Mouse (Mus musculus): ENCODE results near the gene Krtap6-2. TPM values are rescaled to one million over a fixed set of nuclear protein-coding genes. Genes with fewer than 3 reads are reported as not detected.

The Krtap6-2 gene
- polyA plus RNA-seq (2012; rRNA removed), result not detected in 2 replicates

DNA sequence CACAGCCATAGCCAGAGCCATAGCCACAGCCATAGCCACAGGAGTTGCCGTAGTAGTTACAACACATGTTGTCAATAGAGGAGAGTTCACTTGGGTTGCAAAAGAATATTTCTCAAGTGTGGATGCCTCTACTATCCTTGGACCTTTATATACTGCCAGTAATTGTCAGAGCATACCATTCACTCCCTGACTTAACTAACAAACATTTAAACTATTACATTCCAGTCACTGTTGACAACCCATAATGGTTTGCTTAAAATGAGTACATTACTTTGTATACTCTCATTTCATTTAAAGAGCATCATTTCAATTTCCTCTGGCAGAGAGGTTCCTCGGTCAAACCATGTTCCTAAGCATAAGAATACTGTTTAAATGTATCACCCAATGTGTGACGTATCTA lies at the start of gene Krtap6-2:
Gene Krtap6-2 (minus strand): TSS at position 101 of the 400 bp plus-strand sequence.
- no peak for TF ChIP-seq POLR2A (IDR thresholded peaks at IDR 0.05; ENCODE audit: low read depth, low read length)
- no peak for TF ChIP-seq CTCF (conservative IDR thresholded peaks at IDR 0.05; ENCODE audit: insufficient read depth, insufficient read length, low read depth, low read length)
- DNase-seq, result no peak
- no peaks in the 10 kb centered on the region; the same call in 1 of the 2 replicates for H3K27me3 ChIP-seq (replicated peaks; ENCODE audit: control insufficient read depth, insufficient read depth, low read length)
- no peaks in the 10 kb centered on the region for H3K4me1 ChIP-seq (ENCODE audit: control insufficient read depth, insufficient read depth, low read length)
- no peaks in the 10 kb centered on the region for H3K36me3 ChIP-seq (ENCODE audit: control insufficient read depth, insufficient read depth, low read length)
- H3K4me3 ChIP-seq (ENCODE audit: insufficient read depth, low read depth, low read length), result no peak within 1 kb of the TSS
- WGBS, result 88% methylated on average over 3 of the region's 3 CpGs
- H3K27ac ChIP-seq (ENCODE audit: insufficient read depth, low read depth, low read length), result no peak within 1 kb of the TSS

DNA sequence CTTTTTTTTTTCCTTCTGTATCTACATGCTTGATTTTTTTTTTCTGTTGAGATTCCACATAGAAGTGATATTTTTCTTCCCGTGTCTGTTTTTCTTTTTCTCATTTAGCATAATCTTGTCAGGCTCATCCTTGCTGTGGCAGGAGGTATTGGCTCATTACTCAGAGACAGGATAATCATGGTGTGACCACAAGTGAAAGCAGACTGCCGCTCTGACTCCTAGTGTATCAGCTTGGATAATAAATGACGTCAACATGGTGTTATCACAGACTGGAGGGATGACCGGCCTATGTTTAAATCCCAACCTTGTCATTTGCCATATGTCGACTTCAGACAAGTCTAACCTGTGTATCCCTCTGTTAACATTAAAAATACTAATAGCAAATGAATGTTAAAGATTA lies 41.3 kb upstream of the Krtap6-2 start:
- TF ChIP-seq CTCF (conservative IDR thresholded peaks at IDR 0.05; ENCODE audit: insufficient read depth, insufficient read length, low read depth, low read length) (no peak), POLR2A (IDR thresholded peaks at IDR 0.05; ENCODE audit: low read depth, low read length) (no peak)
- Histone ChIP-seq H3K27ac (ENCODE audit: insufficient read depth, low read depth, low read length) (no peak overlapping the region), H3K4me1 (ENCODE audit: control insufficient read depth, insufficient read depth, low read length) (no peaks in the 10 kb centered on the region), H3K4me3 (ENCODE audit: insufficient read depth, low read depth, low read length) (no peak overlapping the region), H3K36me3 (ENCODE audit: control insufficient read depth, insufficient read depth, low read length) (no peaks in the 10 kb centered on the region), H3K27me3 (replicated peaks; ENCODE audit: control insufficient read depth, insufficient read depth, low read length) (no peaks in the 10 kb centered on the region)
- DNase-seq, result no peak
- WGBS, result 74% methylated on average over 5 of the region's 5 CpGs

DNA sequence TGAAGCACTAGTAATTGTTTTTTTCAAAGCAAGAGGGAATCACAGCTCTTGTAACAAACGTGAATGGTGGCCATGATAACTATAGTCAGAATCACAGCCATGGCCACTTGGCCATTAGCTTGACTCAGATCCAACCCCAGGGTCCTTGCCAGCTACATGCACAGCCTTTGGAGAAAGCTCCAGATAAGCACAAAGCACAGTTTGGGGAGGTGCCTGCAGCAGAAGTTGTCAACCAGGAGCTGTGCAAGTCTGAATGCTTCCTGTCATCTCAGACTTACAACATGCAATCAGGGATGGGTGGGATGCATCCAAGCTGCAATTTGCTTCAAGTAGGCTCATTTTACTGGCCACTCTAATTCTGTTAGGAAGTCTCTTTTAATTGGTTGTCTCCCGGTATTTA lies 9.7 kb upstream of the Krtap6-2 start:
- no peaks in the 10 kb centered on the region for H3K27me3 ChIP-seq (replicated peaks; ENCODE audit: control insufficient read depth, insufficient read depth, low read length)
- H3K36me3 ChIP-seq (ENCODE audit: control insufficient read depth, insufficient read depth, low read length), result no peaks in the 10 kb centered on the region
- no peak for DNase-seq
- no peak overlapping the region for H3K27ac ChIP-seq (ENCODE audit: insufficient read depth, low read depth, low read length)
- no peaks in the 10 kb centered on the region for H3K4me1 ChIP-seq (ENCODE audit: control insufficient read depth, insufficient read depth, low read length)
- 69% methylated on average over 2 of the region's 2 CpGs for WGBS
- TF ChIP-seq POLR2A (IDR thresholded peaks at IDR 0.05; ENCODE audit: low read depth, low read length) (no peak), CTCF (conservative IDR thresholded peaks at IDR 0.05; ENCODE audit: insufficient read depth, insufficient read length, low read depth, low read length) (no peak)
- H3K4me3 ChIP-seq (ENCODE audit: insufficient read depth, low read depth, low read length), result no peak overlapping the region

DNA sequence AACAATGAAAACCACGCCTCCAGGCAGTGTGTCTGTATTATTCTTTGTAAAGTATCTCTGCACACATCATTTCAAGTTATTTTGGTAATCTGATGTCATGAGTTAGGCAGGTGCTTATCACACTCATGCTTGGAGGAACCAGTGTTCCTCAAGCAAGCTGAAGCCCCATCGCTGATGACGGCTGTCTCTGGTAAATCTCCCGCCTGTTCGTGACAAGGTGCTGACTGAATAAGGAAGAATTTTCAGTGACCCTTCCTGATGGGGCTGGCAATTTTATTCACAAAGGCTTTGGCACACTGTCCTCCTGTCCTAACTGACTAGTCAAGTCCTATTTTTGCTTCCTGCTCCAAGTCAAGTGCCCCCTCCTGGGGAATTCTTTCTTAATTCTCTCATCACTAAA lies 5.4 kb upstream of the Krtap6-2 start:
- no peak for DNase-seq
- Histone ChIP-seq H3K27ac (ENCODE audit: insufficient read depth, low read depth, low read length) (no peak overlapping the region), H3K4me1 (ENCODE audit: control insufficient read depth, insufficient read depth, low read length) (no peaks in the 10 kb centered on the region), H3K4me3 (ENCODE audit: insufficient read depth, low read depth, low read length) (no peak overlapping the region), H3K36me3 (ENCODE audit: control insufficient read depth, insufficient read depth, low read length) (no peaks in the 10 kb centered on the region), H3K27me3 (replicated peaks; ENCODE audit: control insufficient read depth, insufficient read depth, low read length) (no peaks in the 10 kb centered on the region)
- TF ChIP-seq CTCF (conservative IDR thresholded peaks at IDR 0.05; ENCODE audit: insufficient read depth, insufficient read length, low read depth, low read length) (no peak), POLR2A (IDR thresholded peaks at IDR 0.05; ENCODE audit: low read depth, low read length) (no peak)
- 88% methylated on average over 5 of the region's 5 CpGs for WGBS

DNA sequence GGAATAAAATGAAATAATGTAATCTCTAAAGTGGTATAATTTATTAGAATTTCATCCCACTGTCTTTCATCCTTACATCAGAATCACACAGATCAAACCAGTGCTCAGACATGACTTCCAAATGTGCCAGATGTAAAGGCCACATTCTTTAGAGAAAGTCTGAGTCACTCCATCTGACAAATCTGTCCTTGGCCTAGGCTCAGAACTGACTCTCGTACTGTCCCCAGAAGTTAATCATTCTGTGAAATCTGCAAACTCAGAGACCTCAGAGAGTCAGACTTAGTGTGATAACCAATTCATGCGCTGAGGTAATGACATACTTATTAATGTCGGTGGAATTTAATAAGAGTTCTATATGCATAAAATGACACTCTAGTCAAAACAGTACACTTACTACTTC lies 3.6 kb downstream of the Krtap6-2 start:
- DNase-seq, result no peak
- no peak for TF ChIP-seq CTCF (conservative IDR thresholded peaks at IDR 0.05; ENCODE audit: insufficient read depth, insufficient read length, low read depth, low read length)
- no peak for TF ChIP-seq POLR2A (IDR thresholded peaks at IDR 0.05; ENCODE audit: low read depth, low read length)
- Histone ChIP-seq H3K36me3 (ENCODE audit: control insufficient read depth, insufficient read depth, low read length) (no peaks in the 10 kb centered on the region), H3K27me3 (replicated peaks; ENCODE audit: control insufficient read depth, insufficient read depth, low read length) (no peaks in the 10 kb centered on the region; the same call in 1 of the 2 replicates), H3K27ac (ENCODE audit: insufficient read depth, low read depth, low read length) (no peak overlapping the region), H3K4me3 (ENCODE audit: insufficient read depth, low read depth, low read length) (no peak overlapping the region), H3K4me1 (ENCODE audit: control insufficient read depth, insufficient read depth, low read length) (no peaks in the 10 kb centered on the region)
- 69% methylated on average over 3 of the region's 3 CpGs for WGBS

DNA sequence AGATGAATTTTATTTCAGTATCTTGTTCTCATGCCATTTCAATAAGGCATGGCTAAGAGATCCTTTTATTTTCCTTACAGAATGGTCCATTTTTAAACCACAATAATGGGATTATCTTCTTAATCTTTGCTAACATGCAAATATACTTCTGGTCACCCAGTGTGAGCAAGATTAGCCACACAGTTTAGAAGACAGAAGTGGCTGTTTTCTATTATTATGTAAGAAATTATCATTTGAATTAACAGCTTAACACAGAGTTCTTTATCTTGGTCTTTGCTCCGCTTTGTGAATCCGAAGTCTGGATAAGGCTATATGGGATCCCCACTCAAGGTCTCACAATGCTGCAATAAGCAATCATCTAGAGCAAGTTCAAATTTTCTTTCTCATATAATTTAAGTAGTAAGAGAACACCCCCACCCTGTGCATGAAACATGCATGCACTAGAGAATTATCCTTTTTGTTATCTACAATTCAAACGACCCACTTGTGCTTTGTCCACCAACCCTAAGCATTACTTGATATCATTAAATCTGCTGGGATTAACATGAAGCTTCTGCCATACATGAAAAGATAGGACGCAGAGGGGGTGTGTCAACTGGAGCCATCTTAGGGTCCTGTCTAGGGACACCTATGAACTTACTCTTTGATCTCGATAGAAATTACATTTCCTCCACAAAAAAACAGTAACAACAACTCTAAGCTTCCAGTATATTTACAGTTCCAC lies 9.4 kb downstream of the Krtap6-2 start:
- Histone ChIP-seq H3K27ac (ENCODE audit: insufficient read depth, low read depth, low read length) (no peak overlapping the region), H3K36me3 (ENCODE audit: control insufficient read depth, insufficient read depth, low read length) (no peaks in the 10 kb centered on the region), H3K4me3 (ENCODE audit: insufficient read depth, low read depth, low read length) (no peak overlapping the region), H3K27me3 (replicated peaks; ENCODE audit: control insufficient read depth, insufficient read depth, low read length) (no peaks in the 10 kb centered on the region), H3K4me1 (ENCODE audit: control insufficient read depth, insufficient read depth, low read length) (no peaks in the 10 kb centered on the region)
- no peak for DNase-seq
- TF ChIP-seq CTCF (conservative IDR thresholded peaks at IDR 0.05; ENCODE audit: insufficient read depth, insufficient read length, low read depth, low read length), result no peak
- TF ChIP-seq POLR2A (IDR thresholded peaks at IDR 0.05; ENCODE audit: low read depth, low read length), result no peak
- WGBS, result 82% methylated on average over 5 of the region's 5 CpGs

DNA sequence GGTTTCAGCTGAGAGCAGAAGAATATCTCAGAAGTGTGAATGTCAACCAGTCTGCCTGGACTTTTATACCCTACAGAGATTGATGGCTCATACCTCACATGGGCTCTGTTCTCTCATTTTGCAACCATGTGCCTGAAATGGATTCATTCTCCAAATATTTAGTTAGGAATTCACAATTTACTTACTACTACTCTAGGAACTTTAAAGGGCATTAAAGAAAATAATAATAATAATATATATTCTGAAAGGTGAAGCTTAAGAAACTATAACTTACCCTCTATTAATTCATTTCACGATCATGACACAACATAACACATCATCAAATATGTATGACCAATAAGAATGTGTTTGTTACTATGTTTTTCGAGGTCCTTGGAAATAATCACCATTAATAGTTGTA lies 16.1 kb downstream of the Krtap6-2 start, which contains the start of gene Krtap21-1:
Gene Krtap21-1 (minus strand): TSS at position 101 of the 400 bp plus-strand sequence.
- TF ChIP-seq POLR2A (IDR thresholded peaks at IDR 0.05; ENCODE audit: low read depth, low read length) (no peak), CTCF (conservative IDR thresholded peaks at IDR 0.05; ENCODE audit: insufficient read depth, insufficient read length, low read depth, low read length) (no peak)
- H3K4me3 ChIP-seq (ENCODE audit: insufficient read depth, low read depth, low read length), result no peak within 1 kb of the TSS
- H3K27me3 ChIP-seq (replicated peaks; ENCODE audit: control insufficient read depth, insufficient read depth, low read length), result no peaks in the 10 kb centered on the region
- H3K36me3 ChIP-seq (ENCODE audit: control insufficient read depth, insufficient read depth, low read length), result no peaks in the 10 kb centered on the region
- no peaks in the 10 kb centered on the region for H3K4me1 ChIP-seq (ENCODE audit: control insufficient read depth, insufficient read depth, low read length)
- H3K27ac ChIP-seq (ENCODE audit: insufficient read depth, low read depth, low read length), result no peak within 1 kb of the TSS
- DNase-seq, result no peak
- 77% methylated on average over 2 of the region's 2 CpGs for WGBS

Data from kidney, adult 2 months (tissue).